17 mouse cellular contexts compared by ENCODE assay signal in the genomic region with DNA sequence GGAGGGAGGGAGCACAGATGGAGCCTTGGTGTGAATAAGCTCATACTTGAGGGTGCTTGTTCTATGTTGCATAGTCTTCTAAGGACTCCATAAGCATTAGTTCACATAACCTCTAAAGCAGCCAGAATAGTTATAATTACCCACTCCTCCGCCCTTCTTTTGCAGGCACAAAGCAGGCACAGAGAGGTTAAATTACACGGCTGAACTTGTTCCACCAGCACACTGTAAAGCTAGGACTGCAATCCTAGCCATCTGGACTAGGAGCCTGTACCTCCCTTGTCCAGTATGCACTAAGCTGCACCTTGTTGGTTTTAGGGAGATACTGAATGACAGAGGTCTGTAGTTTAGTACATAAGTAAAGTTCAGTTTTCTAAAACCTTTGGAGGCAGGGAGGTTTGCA.
"Had no signal": no experiment of that assay in that cellular context is flagged by ENCODE, and none has a peak within 500 bp of the region (broad histone marks: within the 10 kb centered on the region; RNA-seq: fewer than 3 reads in every experiment).

No protein-coding gene starts in this region.

- DNase-seq: lung, adult 2 months; lung, postnatal 14 days; lung, postnatal 36 days; right cerebral cortex, postnatal 14 days; thymus, adult 2 months; thymus, postnatal 25 days; thymus, postnatal 4 days had no signal

- H3K9ac ChIP-seq: lung, embryonic 15.5 days; midbrain, embryonic 13.5 days; midbrain, embryonic 15.5 days; neural tube, embryonic 12.5 days; stomach, embryonic 15.5 days had no signal

- H3K9me3 ChIP-seq: lung, embryonic 15.5 days; megakaryocyte, embryonic 14.5 days; midbrain, embryonic 13.5 days; midbrain, embryonic 15.5 days; neural tube, embryonic 12.5 days; stomach, embryonic 15.5 days had no signal

- H3K27me3 ChIP-seq: lung, embryonic 15.5 days; midbrain, embryonic 13.5 days; midbrain, embryonic 15.5 days; neural tube, embryonic 12.5 days; stomach, embryonic 15.5 days had no signal

- H3K36me3 ChIP-seq: lung, embryonic 15.5 days; midbrain, embryonic 13.5 days; midbrain, embryonic 15.5 days; neural tube, embryonic 12.5 days; stomach, embryonic 15.5 days had no signal

- H3K4me3 ChIP-seq: lung, embryonic 15.5 days; megakaryocyte, embryonic 14.5 days; midbrain, embryonic 13.5 days; midbrain, embryonic 15.5 days; neural tube, embryonic 12.5 days; stomach, embryonic 15.5 days had no signal

- H3K27ac ChIP-seq: lung, embryonic 15.5 days; macrophage; midbrain, embryonic 13.5 days; midbrain, embryonic 15.5 days; neural tube, embryonic 12.5 days; stomach, embryonic 15.5 days; stomach, postnatal 0 days had no signal

- H3K4me1 ChIP-seq: lung, embryonic 15.5 days; midbrain, embryonic 13.5 days; midbrain, embryonic 15.5 days; neural tube, embryonic 12.5 days; stomach, embryonic 15.5 days had no signal

- H3K4me2 ChIP-seq: lung, embryonic 15.5 days; midbrain, embryonic 11.5 days; midbrain, embryonic 13.5 days; midbrain, embryonic 15.5 days; neural tube, embryonic 12.5 days; stomach, embryonic 15.5 days had no signal

- ATAC-seq: lung, postnatal 0 days; midbrain, embryonic 13.5 days; midbrain, embryonic 15.5 days had no signal
